Mouse (Mus musculus): ENCODE results near the gene Gapdhs. TPM values are rescaled to one million over a fixed set of nuclear protein-coding genes. Genes with fewer than 3 reads are reported as not detected.
"Not testable (repeated sequence)": the region's sequence is repeated elsewhere in the genome, so short reads cannot be mapped to it uniquely, and the experiment has no call there.

Gapdhs gene
- polyA plus RNA-seq (2016; fragmentation: Nextera tagmentation; extraction: Ambion mirVana) = 0.26 and 0.69 TPM in 2 replicates

GRCm38 (mm10) chr7:30743617-30744016 lies at the start of gene Gapdhs:
TSS of gene Gapdhs (minus strand) at chr7:30743681.
- H3K27ac ChIP-seq; DNase-seq (ENCODE audit: low spot score); H3K27me3 ChIP-seq (ENCODE audit: insufficient read depth, poor library complexity, severe bottlenecking); H3K9me3 ChIP-seq; H3K4me3 ChIP-seq; H3K4me1 ChIP-seq (replicated peaks): not testable (repeated sequence)
- 91% methylated on average over 4 of the region's 4 CpGs for WGBS
- peaks cover 23% of the 10 kb centered on the region for H3K36me3 ChIP-seq

- H3K9me3 ChIP-seq = no peaks in the 10 kb centered on the region
- 0 out of 2 replicates have a peak, but pooled peaks cover 2% of the 10 kb centered on the region for H3K4me1 ChIP-seq (replicated peaks)
- no peak for DNase-seq (ENCODE audit: low spot score)
- no peaks in the 10 kb centered on the region for H3K36me3 ChIP-seq
- no peaks in the 10 kb centered on the region for H3K27me3 ChIP-seq (ENCODE audit: insufficient read depth, poor library complexity, severe bottlenecking)
- WGBS = 27% methylated on average over 9 of the region's 9 CpGs
- no peak overlapping the region for H3K4me3 ChIP-seq
- no peak overlapping the region for H3K27ac ChIP-seq
Measured at GRCm38 (mm10) chr7:30791921-30792320, 48.4 kb upstream of the Gapdhs start.

DNA sequence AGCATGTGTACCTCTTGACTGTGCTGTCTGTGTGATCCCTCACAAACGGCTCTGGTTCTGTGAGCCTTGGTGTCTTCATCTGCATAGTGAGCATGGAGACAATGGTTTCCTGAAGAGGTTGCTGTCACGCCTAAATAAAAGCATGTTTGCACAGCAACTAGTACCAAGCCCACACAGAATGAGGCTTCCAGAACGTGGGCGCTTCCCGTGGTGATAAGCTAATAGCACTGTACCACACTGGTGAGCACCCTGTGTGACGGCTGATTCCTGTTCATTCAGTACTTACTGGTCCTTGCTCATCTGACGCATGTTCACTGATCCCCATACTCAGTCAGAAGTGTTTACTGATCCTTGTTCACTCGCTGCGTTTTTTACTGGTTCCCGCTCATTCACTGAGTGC lies 46.7 kb upstream of the Gapdhs start:
- 77% methylated on average over 10 of the region's 10 CpGs for WGBS
- H3K9me3 ChIP-seq = no peaks in the 10 kb centered on the region
- DNase-seq (ENCODE audit: low spot score) = no peak
- no peaks in the 10 kb centered on the region for H3K27me3 ChIP-seq (ENCODE audit: insufficient read depth, poor library complexity, severe bottlenecking)
- 0 out of 2 replicates have a peak, but pooled peaks cover 2% of the 10 kb centered on the region for H3K4me1 ChIP-seq (replicated peaks)
- H3K4me3 ChIP-seq = no peak overlapping the region
- H3K27ac ChIP-seq = no peak overlapping the region
- no peaks in the 10 kb centered on the region for H3K36me3 ChIP-seq

GRCm38 (mm10) chr7:30787377-30788022 lies 44.0 kb upstream of the Gapdhs start, which contains the start of gene Krtdap:
TSS of gene Krtdap (plus strand) at chr7:30787896.
- Histone ChIP-seq H3K27me3 (ENCODE audit: insufficient read depth, poor library complexity, severe bottlenecking) (no peaks in the 10 kb centered on the region), H3K9me3 (no peaks in the 10 kb centered on the region), H3K36me3 (no peaks in the 10 kb centered on the region), H3K4me3 (no peak within 1 kb of the TSS), H3K4me1 (replicated peaks) (0 out of 2 replicates have a peak, but pooled peaks cover 2% of the 10 kb centered on the region), H3K27ac (no peak within 1 kb of the TSS)
- 51% methylated on average over 15 of the region's 15 CpGs for WGBS
- DNase-seq (ENCODE audit: low spot score) = no peak

DNA sequence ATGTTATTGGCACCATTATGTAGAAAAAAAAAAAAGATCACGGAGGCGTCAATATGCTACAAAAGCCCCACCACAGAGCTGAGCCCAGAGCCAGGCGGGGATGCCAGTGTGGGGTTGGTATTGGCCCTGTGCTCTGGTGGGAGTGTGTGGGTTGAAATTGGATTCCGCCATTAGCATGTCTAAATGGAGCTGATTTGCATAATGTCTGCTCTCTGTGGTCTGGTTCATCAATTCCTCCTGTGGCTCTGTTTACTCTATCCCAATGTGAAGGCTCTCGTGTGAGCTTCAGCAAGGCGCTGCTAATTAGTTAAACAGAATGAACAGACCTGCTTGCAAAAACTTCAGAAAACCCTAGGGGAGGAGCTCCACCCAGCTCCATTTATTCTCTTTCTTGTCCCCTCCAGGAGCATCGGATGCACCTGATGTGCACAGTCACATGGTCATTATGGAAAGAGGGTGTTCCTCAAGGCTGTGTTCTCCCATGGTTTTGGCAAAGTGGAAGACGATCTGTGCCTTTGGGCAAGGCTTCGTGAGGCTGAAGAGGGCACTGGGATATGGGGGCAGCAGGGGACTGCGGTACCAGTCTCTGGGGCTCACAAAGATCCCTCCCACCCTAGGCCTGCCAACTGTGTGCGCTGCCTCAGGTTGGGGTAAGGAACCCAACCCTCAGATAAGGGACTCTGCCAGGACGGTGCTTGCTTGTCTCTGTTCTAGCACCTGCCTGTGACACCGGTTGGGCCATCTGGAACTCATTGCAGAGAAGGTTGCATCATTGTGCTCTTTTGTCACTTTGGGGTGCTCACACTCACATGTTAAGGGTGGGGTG lies 42.5 kb upstream of the Gapdhs start:
- WGBS = 74% methylated on average over 13 of the region's 13 CpGs
- no peaks in the 10 kb centered on the region for H3K36me3 ChIP-seq

DNA sequence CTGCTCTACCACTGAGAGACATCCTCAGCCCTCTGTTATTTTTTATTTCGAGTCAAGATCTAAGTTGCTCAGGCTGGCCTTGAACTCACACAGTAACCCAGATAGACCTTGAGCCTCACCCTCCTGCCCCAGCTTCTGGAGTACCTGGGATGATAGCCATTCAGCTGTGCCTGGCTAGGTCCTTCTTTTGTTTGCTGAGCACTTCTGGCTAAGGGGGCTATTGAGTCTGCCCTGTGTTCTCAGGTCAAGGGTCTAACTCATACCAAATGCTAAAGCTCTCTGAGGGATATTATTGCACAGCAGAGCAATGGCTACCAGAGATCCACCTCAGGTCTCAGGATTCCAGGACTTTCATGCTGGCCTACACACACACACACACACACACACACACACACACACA lies 41.7 kb upstream of the Gapdhs start:
- Histone ChIP-seq H3K4me1 (replicated peaks) (0 out of 2 replicates have a peak, but pooled peaks cover 2% of the 10 kb centered on the region), H3K27me3 (ENCODE audit: insufficient read depth, poor library complexity, severe bottlenecking) (no peaks in the 10 kb centered on the region), H3K9me3 (no peaks in the 10 kb centered on the region), H3K36me3 (no peaks in the 10 kb centered on the region), H3K4me3 (no peak overlapping the region), H3K27ac (no peak overlapping the region)
- DNase-seq (ENCODE audit: low spot score) = no peak
- WGBS = 69% methylated on average over 1 of the region's 1 CpGs

More for the DNA sequence above, 42.5 kb upstream of the Gapdhs start:
- no peak overlapping the region for H3K4me3 ChIP-seq
- no peaks in the 10 kb centered on the region for H3K9me3 ChIP-seq
- DNase-seq (ENCODE audit: low spot score) = no peak
- H3K4me1 ChIP-seq (replicated peaks) = 0 out of 2 replicates have a peak, but pooled peaks cover 2% of the 10 kb centered on the region
- no peaks in the 10 kb centered on the region for H3K27me3 ChIP-seq (ENCODE audit: insufficient read depth, poor library complexity, severe bottlenecking)
- no peak overlapping the region for H3K27ac ChIP-seq

- Histone ChIP-seq H3K4me3 (no peak overlapping the region), H3K36me3 (no peaks in the 10 kb centered on the region), H3K27me3 (ENCODE audit: insufficient read depth, poor library complexity, severe bottlenecking) (no peaks in the 10 kb centered on the region), H3K9me3 (no peaks in the 10 kb centered on the region), H3K4me1 (replicated peaks) (no peaks in the 10 kb centered on the region), H3K27ac (no peak overlapping the region)
- no peak for DNase-seq (ENCODE audit: low spot score)
- WGBS = 82% methylated on average over 3 of the region's 3 CpGs
Measured at GRCm38 (mm10) chr7:30782658-30783057, 39.2 kb upstream of the Gapdhs start.

DNA sequence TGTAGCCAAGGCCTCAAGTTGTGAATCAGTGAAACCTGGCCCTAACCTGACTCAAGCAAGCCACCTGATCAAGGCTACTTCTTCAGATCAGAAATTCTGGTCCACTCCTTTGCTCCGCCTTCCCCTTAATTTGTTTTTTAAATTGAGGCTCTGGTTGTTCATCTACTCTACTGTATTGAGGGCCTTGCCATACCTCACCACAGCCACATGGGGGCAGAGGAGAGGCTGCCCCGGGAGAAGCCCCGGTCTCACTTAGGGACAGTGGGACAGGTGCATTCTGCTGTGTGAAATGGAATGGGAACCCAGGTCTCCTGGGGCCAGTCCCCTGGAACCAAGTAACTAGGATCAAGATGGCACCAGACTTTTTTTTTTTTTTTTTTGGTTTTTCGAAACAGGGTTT lies 38.3 kb upstream of the Gapdhs start:
- Histone ChIP-seq H3K36me3 (no peaks in the 10 kb centered on the region), H3K27ac (no peak overlapping the region), H3K4me1 (replicated peaks) (no peaks in the 10 kb centered on the region), H3K9me3 (no peaks in the 10 kb centered on the region), H3K4me3 (no peak overlapping the region), H3K27me3 (ENCODE audit: insufficient read depth, poor library complexity, severe bottlenecking) (no peaks in the 10 kb centered on the region)
- WGBS = 78% methylated on average over 4 of the region's 4 CpGs
- DNase-seq (ENCODE audit: low spot score) = no peak

DNA sequence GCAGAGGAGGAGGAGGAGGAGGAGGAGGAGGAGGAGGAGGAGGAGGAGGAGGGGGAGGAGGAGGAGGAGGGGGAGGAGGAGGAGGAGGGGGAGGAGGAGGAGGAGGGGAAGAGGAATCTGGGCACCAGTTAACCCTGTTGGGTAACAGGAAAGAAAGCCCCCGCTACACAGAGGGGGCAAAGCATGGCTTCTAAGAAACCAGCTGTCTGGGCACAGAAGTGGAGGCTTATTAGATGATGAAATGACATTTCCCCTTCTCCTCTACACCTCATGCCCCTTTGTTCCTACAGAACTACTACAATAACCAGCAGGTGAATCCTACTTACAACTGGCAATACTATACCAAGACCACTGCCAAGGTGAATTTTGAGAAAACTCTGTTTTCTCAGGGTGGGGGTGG lies 34.4 kb upstream of the Gapdhs start:
- H3K4me3 ChIP-seq = no peak overlapping the region
- H3K4me1 ChIP-seq (replicated peaks) = no peaks in the 10 kb centered on the region
- H3K27ac ChIP-seq = no peak overlapping the region
- H3K36me3 ChIP-seq = no peaks in the 10 kb centered on the region
- no peak for DNase-seq (ENCODE audit: low spot score)
- 78% methylated on average over 1 of the region's 1 CpGs for WGBS
- H3K9me3 ChIP-seq = no peaks in the 10 kb centered on the region
- H3K27me3 ChIP-seq (ENCODE audit: insufficient read depth, poor library complexity, severe bottlenecking) = no peaks in the 10 kb centered on the region

- no peak overlapping the region for H3K27ac ChIP-seq
- no peaks in the 10 kb centered on the region for H3K36me3 ChIP-seq
- H3K9me3 ChIP-seq = no peaks in the 10 kb centered on the region
- WGBS = 38% methylated on average over 7 of the region's 7 CpGs
- H3K27me3 ChIP-seq (ENCODE audit: insufficient read depth, poor library complexity, severe bottlenecking) = no peaks in the 10 kb centered on the region
- no peak overlapping the region for H3K4me3 ChIP-seq
- DNase-seq (ENCODE audit: low spot score) = no peak
- H3K4me1 ChIP-seq (replicated peaks) = no peaks in the 10 kb centered on the region
Measured at GRCm38 (mm10) chr7:30777081-30777579, 33.6 kb upstream of the Gapdhs start.

GRCm38 (mm10) chr7:30776104-30776503 lies 32.6 kb upstream of the Gapdhs start:
- H3K4me1 ChIP-seq (replicated peaks) = no peaks in the 10 kb centered on the region
- no peak for DNase-seq (ENCODE audit: low spot score)
- WGBS = 90% methylated on average over 9 of the region's 9 CpGs
- 0 out of 2 replicates have a peak, but pooled peaks cover 4% of the 10 kb centered on the region for H3K9me3 ChIP-seq
- no peaks in the 10 kb centered on the region for H3K36me3 ChIP-seq
- H3K27me3 ChIP-seq (ENCODE audit: insufficient read depth, poor library complexity, severe bottlenecking) = no peaks in the 10 kb centered on the region
- no peak overlapping the region for H3K27ac ChIP-seq
- no peak overlapping the region for H3K4me3 ChIP-seq

DNA sequence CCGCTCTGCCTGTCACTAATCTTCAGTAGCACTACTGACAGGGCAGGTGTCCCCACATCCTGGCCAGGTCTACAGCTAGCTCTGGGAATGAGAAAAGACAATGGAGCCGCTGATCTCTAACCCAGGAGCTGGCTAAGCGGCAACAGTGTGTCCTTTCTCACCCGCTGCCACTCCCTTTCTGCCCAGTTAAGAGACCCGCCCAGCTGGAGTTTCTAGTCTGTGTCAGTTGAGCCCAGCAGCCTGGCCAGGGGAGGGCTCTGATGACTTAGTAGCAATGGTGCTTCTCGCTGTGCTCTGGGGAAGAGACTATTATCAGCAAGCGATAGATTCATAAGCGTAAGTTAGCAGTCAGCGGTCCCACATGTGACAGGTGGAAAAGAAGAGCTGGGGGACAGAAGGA lies 25.8 kb upstream of the Gapdhs start:
- H3K4me1 ChIP-seq (replicated peaks) = peaks cover 9% of the 10 kb centered on the region
- 0 out of 2 replicates have a peak, but pooled peaks cover 4% of the 10 kb centered on the region for H3K9me3 ChIP-seq
- H3K27me3 ChIP-seq (ENCODE audit: insufficient read depth, poor library complexity, severe bottlenecking) = no peaks in the 10 kb centered on the region
- no peak for DNase-seq (ENCODE audit: low spot score)
- H3K4me3 ChIP-seq = no peak overlapping the region
- no peaks in the 10 kb centered on the region for H3K36me3 ChIP-seq
- no peak overlapping the region for H3K27ac ChIP-seq
- WGBS = 36% methylated on average over 9 of the region's 9 CpGs

- Histone ChIP-seq H3K36me3 (no peaks in the 10 kb centered on the region), H3K4me1 (replicated peaks) (peaks cover 9% of the 10 kb centered on the region), H3K27me3 (ENCODE audit: insufficient read depth, poor library complexity, severe bottlenecking) (no peaks in the 10 kb centered on the region), H3K9me3 (0 out of 2 replicates have a peak, but pooled peaks cover 3% of the 10 kb centered on the region), H3K27ac (no peak overlapping the region), H3K4me3 (no peak overlapping the region)
- no peak for DNase-seq (ENCODE audit: low spot score)
- 88% methylated on average over 4 of the region's 4 CpGs for WGBS
Measured at GRCm38 (mm10) chr7:30766408-30766807, 22.9 kb upstream of the Gapdhs start.

Data from hindbrain, embryonic 10.5 days (tissue).